Mouse (Mus musculus): ENCODE measurements around the gene Ric1.

DNA sequence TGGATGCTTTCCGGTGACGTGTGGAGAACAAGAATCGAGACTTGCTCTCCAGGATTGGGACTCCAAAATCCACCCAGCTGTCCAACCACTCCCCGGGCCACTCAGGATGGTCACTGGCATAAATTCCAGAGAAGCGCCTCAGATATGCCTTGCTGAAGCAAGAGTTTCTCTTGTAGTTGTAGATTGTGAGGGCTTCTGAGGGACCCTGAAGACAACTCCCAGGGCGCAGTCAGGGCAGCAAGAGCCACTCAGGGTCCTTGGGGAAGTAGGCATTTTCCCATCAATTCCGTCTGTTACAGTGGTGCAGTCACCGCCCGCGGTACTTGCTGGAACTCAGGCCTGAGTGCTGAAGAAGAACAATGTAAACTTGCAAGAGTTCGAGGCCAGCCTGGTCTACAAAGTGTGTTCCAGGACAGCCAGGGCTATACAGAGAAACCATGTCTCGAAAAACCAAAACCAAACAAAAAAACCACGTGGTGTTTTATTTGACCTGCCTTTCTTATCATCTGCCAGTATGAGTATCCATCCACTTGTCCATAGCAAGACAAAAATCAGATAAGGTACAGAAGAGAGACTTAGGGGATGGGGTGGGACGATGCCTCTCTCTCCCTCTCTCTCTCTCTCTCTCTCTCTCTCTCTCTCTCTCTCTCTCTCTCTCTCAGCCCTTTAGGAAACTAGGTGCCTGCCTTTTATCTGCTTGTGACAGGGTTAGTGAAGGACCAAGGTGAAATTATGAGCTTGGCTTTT lies 34.6 kb upstream of the Ric1 start:
- TF ChIP-seq CTCF (conservative IDR thresholded peaks at IDR 0.05; ENCODE audit: insufficient read depth, insufficient read length, low read depth, low read length), result no peak
- no peak for TF ChIP-seq POLR2A (IDR thresholded peaks at IDR 0.05; ENCODE audit: low read depth, low read length)
